In the genomic region with DNA sequence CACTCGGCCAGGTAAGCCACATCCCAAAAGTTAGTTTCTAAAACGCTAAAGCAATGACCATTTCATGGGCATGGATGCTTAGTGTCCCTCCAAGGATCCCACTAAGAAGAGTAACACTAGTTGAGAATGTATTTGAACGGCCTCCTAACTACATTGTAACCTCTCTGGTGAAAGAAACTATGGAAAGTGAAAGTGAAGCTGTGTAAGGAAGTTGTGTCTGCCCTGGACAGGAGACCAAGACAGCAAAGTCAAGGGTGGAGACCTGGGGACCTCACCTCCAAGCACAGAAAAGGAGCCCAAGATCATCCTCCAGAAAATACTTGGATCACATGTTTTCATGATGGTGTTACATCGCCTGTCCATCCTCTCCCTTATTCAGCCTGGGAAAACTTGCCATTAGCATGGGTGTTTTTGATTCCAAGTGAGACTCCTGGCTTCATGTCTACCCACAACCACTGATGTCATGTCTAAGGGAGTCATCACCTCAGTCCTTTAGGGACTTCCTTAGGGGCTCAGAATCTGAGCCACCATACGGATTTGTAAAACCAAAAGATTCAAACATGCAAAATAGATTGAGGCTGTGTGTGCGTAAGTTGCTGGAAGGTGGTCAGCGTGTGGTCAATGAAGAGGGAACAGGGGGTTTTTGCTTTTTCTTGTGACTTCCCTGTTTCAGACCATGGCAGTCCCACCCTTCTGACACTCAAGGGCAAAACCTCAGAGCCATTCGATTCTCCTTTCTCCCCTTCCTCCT, we compare ENCODE assay signal across 24 mouse cellular contexts.
A peak's percentile ranks its signal among the peaks of the same experiment; 100 is the strongest.
DNase-seq lines count a peak whose midpoint lies in the region; ATAC-seq lines count a peak whose summit lies in the region.
"Had no signal": no experiment of that assay in that cellular context is flagged by ENCODE, and none has a peak within 500 bp of the region (broad histone marks: within the 10 kb centered on the region; RNA-seq: fewer than 3 reads in every experiment).

No protein-coding gene starts in this region.

- ATAC-seq in megakaryocyte, adult 5-6 weeks (ENCODE audit: poor library complexity, severe bottlenecking) = peak; percentile 82
- ATAC-seq: forebrain, embryonic 14.5 days; hindbrain, postnatal 0 days; intestine, postnatal 0 days; Patski had no signal

- peak; percentile 33 for DNase-seq in A20 (ENCODE audit: low read depth, low spot score)
- DNase-seq in CD4-positive helper T cell, adult 2 months (ENCODE audit: low read depth, low spot score) = peak; percentile 14
- DNase-seq in natural killer cell, adult 2 months (ENCODE audit: low spot score in 2 of 2) = peak; percentile 4 to 64
- no peak for DNase-seq in urinary bladder, adult 18-20 months (ENCODE audit: low spot score in 2 of 2)
- DNase-seq in lung, postnatal 4 days = no peak
- DNase-seq in ovary, postnatal 14 days (ENCODE audit: low spot score) = no peak
- DNase-seq: adrenal gland, postnatal 14 days; cerebellum, adult 11 months; cerebellum, adult 9-10 months; cerebellum, postnatal 36 days; embryo, embryonic 11 days; gastrocnemius, postnatal 14 days; heart, adult 18-20 months; kidney, adult 9 months; kidney, postnatal 14 days; layer of hippocampus, adult 9-11 months; lung, adult 2 months; lung, postnatal 10 days; thymus, adult 2 months had no signal

Comparison
In these comparisons a context has a peak if more than half of its experiments do, and no peak if none do; other contexts are left out.
1. DNase-seq: peak in A20 (single experiment), CD4-positive helper T cell, adult 2 months (single experiment) and natural killer cell, adult 2 months (2 of 2); none in urinary bladder, adult 18-20 months (0 of 2), lung, postnatal 4 days (0 of 2) and ovary, postnatal 14 days (single experiment).